Mouse (Mus musculus) midbrain, embryonic 11.5 days (tissue): ENCODE results near the gene Olfr467. TPM values are rescaled to one million over a fixed set of nuclear protein-coding genes. Genes with fewer than 3 reads are reported as not detected.
"Not testable (repeated sequence)": the region's sequence is repeated elsewhere in the genome, so short reads cannot be mapped to it uniquely, and the experiment has no call there.

Experiments
- ATAC-seq: fragments of 200-750 bp; cut with Nextera tagmentation; 2 replicates; pipeline ENCODE4 v1.8.0; 2017; ENCODE audit warnings: moderate TSS enrichment, moderate library complexity; ENCODE audit not compliant: low FRiP score
- DNase-seq: peaks from one replicate; pipeline ENCODE4 v3.0.0; 2015; ENCODE audit warnings: low spot score; ENCODE audit errors: missing footprints
- H3K27ac ChIP-seq: fragments of 300-500 bp; sonication (generic); 2 replicates; pipeline ENCODE4 v1.5.1; 2014; ENCODE audit warnings: low read depth, low read length
- H3K27me3 ChIP-seq: fragments of 300-500 bp; sonication (generic); 2 replicates; pipeline ENCODE4 v1.6.1; 2014; ENCODE audit warnings: mild to moderate bottlenecking, low read length, moderate library complexity, mixed read lengths; ENCODE audit not compliant: control insufficient read depth, insufficient read depth
- H3K36me3 ChIP-seq: fragments of 300-500 bp; sonication (generic); 2 replicates; pipeline ENCODE4 v1.6.1; 2014; ENCODE audit warnings: mild to moderate bottlenecking, low read length, moderate library complexity, mixed read lengths; ENCODE audit not compliant: control insufficient read depth, insufficient read depth
- H3K4me1 ChIP-seq: fragments of 300-500 bp; sonication (generic); 2 replicates; pipeline ENCODE4 v1.6.1; 2014; ENCODE audit warnings: low read length; ENCODE audit not compliant: control insufficient read depth, insufficient read depth
- H3K4me2 ChIP-seq: fragments of 300-500 bp; sonication (generic); 2 replicates; pipeline ENCODE4 v1.6.1; 2014; ENCODE audit warnings: mild to moderate bottlenecking, moderate library complexity
- H3K4me3 ChIP-seq: fragments of 300-500 bp; sonication (generic); 2 replicates; pipeline ENCODE4 v1.5.1; 2014; ENCODE audit warnings: low read depth, low read length
- H3K9ac ChIP-seq: fragments of 300-500 bp; sonication (generic); 2 replicates; pipeline ENCODE4 v1.6.1; 2014; ENCODE audit warnings: low read length
- H3K9me3 ChIP-seq: fragments of 300-500 bp; sonication (generic); 2 replicates; pipeline ENCODE4 v1.6.1; 2016; ENCODE audit warnings: low read length; ENCODE audit not compliant: control insufficient read depth
- WGBS: fragments of 180-500 bp; shearing (Covaris S2); extraction: QIAGEN DNeasy Blood & Tissue Kit; methylation state at CpG from one replicate; pipeline ENCODE4 v1.1.7; 2014; 5-methylcytosine and 5-hydroxymethylcytosine counted together
- polyA plus RNA-seq: library from polyadenylated mRNA; unstranded; fragments of >200 nt; fragmentation: Nextera tagmentation; extraction: Ambion mirVana; gene quantifications from 2 replicates; pipeline ENCODE4 v1.2.1, GENCODE M21; 2014

The Olfr467 gene
- polyA plus RNA-seq, 1 experiment from 2014 or later: not detected

DNA sequence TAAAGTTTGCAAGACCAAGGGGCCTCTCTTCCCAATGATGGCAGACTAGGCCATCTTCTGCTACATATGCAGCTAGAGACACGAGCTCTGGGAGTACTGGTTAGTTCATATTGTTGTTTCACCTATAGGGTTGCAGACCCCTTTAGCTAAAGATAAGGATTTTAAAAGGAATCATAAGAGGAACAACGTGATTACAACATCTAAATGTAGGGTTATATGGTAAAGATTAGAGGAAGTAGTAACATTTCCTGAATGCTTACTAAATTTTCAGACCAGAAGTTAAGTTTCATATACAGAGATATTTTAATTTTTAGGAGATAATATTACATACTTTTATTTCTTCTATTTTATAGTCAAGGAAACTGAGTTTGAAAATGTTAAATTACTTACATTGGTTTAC is 11.8 kb downstream of the Olfr467 start:
- H3K36me3 ChIP-seq, DNase-seq, H3K4me2 ChIP-seq, H3K9ac ChIP-seq, H3K4me1 ChIP-seq, ATAC-seq, H3K27ac ChIP-seq, H3K4me3 ChIP-seq, H3K9me3 ChIP-seq, H3K27me3 ChIP-seq: not testable (repeated sequence)
- 54% methylated on average over 2 of the region's 2 CpGs for WGBS

DNA sequence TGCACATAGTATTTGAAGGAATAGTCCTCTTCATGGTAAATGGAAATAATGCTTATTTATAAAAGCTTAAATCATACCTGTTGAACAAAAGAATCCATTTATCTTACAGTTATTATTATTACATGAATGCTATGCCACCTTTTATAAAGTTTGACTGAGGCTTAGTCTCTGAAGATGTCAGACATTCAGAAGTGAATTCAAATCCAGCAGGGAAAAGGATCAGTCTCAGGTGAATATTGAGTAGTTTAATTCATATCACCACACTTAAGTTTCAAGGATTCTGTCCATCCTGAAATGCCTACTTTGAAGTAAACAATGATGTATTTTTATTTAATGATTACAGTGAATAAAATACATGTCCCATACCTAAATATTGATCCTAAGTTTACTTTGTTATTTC is 13.4 kb downstream of the Olfr467 start, which contains the start of gene Olfr469:
TSS of gene Olfr469 (minus strand) at position 101 of the 400 bp plus-strand sequence.
- not testable (repeated sequence) for H3K4me1 ChIP-seq, H3K36me3 ChIP-seq, H3K9me3 ChIP-seq, H3K27ac ChIP-seq, DNase-seq, H3K4me2 ChIP-seq, H3K4me3 ChIP-seq, ATAC-seq, H3K9ac ChIP-seq, H3K27me3 ChIP-seq

DNA sequence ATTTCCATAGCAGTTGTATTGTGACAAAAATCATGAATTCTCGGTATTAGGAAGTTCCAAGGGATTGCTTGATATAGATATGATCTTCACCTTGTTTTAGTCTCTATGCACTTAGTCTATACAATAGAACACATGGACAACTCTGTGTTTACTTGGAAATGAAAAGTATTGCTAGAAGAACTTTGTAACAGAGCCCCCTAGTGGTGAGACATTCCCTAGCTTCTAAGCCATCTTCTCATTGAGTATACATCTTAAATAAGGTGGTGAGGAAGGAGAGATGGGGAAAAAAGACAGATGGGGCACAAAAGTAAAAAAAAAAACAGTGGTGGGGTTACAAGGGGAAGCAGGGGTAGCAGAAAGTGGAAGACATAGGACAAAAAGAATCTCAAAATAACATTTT is 29.7 kb downstream of the Olfr467 start:
- no peak for DNase-seq
- no peak for ATAC-seq
- H3K4me2 ChIP-seq: no peak overlapping the region
- no peak overlapping the region for H3K9ac ChIP-seq
- no peaks in the 10 kb centered on the region for H3K9me3 ChIP-seq
- no peaks in the 10 kb centered on the region for H3K4me1 ChIP-seq
- no peak overlapping the region for H3K4me3 ChIP-seq
- no peaks in the 10 kb centered on the region for H3K36me3 ChIP-seq
- 75% methylated on average over 1 of the region's 1 CpGs for WGBS
- H3K27me3 ChIP-seq: no peaks in the 10 kb centered on the region
- H3K27ac ChIP-seq: no peak overlapping the region

GRCm38 (mm10) chr7:107847390-107847789 is 35.3 kb downstream of the Olfr467 start, which contains the start of gene Olfr470:
Olfr470 (minus strand) TSS chr7:107847490.
- not testable (repeated sequence) for ATAC-seq, H3K9me3 ChIP-seq, H3K4me3 ChIP-seq, H3K4me1 ChIP-seq, H3K27me3 ChIP-seq, H3K36me3 ChIP-seq, H3K27ac ChIP-seq, H3K4me2 ChIP-seq, DNase-seq, H3K9ac ChIP-seq
- 83% methylated on average over 1 of the region's 1 CpGs for WGBS

Other genes starting within 250 kb of the Olfr467 start
- gene Olfml1, start 244.8 kb upstream of the Olfr467 start, polyA plus RNA-seq: 6.8 and 8.2 TPM in 2 replicates
- 2.9 and 3.5 TPM in 2 replicates for gene Ppfibp2, start 217.1 kb upstream of the Olfr467 start, polyA plus RNA-seq
- not detected in 2 replicates for gene 5330417H12Rik, start 187.1 kb upstream of the Olfr467 start, polyA plus RNA-seq
- 0.56 TPM in 1 of 2 replicates, not detected in the other for gene Cyb5r2, start 54.2 kb upstream of the Olfr467 start, polyA plus RNA-seq
- not detected in 2 replicates for gene Ovch2, start 11.1 kb upstream of the Olfr467 start, polyA plus RNA-seq
- gene Olfr469, start 13.3 kb downstream of the Olfr467 start, polyA plus RNA-seq: not detected in 2 replicates
- not detected in 2 replicates for gene Olfr470, start 35.2 kb downstream of the Olfr467 start, polyA plus RNA-seq
- gene Olfr472, start 85.6 kb downstream of the Olfr467 start, polyA plus RNA-seq: not detected in 2 replicates
- gene Olfr473, start 118.2 kb downstream of the Olfr467 start, polyA plus RNA-seq: not detected in 2 replicates
- gene Olfr474, start 142.4 kb downstream of the Olfr467 start, polyA plus RNA-seq: not detected in 2 replicates
- gene Olfr476, start 152.5 kb downstream of the Olfr467 start, polyA plus RNA-seq: not detected in 2 replicates
- gene Olfr477, start 174.4 kb downstream of the Olfr467 start, polyA plus RNA-seq: not detected in 2 replicates
- not detected in 2 replicates for gene Olfr478, start 221.7 kb downstream of the Olfr467 start, polyA plus RNA-seq
- not detected in 2 replicates for gene Olfr479, start 238.4 kb downstream of the Olfr467 start, polyA plus RNA-seq